Mouse (Mus musculus) MEL (cell line): ENCODE results near the gene Podnl1. TPM values are rescaled to one million over a fixed set of nuclear protein-coding genes. Genes with fewer than 3 reads are reported as not detected.

Experiments used
- DNase-seq: peaks from one replicate; pipeline ENCODE4 v3.0.0; 2011; ENCODE audit warnings: low read depth, low spot score
- H3K27ac ChIP-seq: 2 replicates; pipeline ENCODE4 v1.5.1; 2012; ENCODE audit warnings: low read depth, mild to moderate bottlenecking, control low read depth, low read length, moderate library complexity; ENCODE audit not compliant: control insufficient read depth
- H3K27me3 ChIP-seq, 2 experiments: fragments of 150-350 bp in 1 of 2; sonication (generic) in 1 of 2; 2 replicates each; pipeline ENCODE4 v1.6.1; 2012; ENCODE audit warnings: low read length in 2 of 2, mild to moderate bottlenecking in 2 of 2, improper control_type of control experiment in 1 of 2, moderate library complexity in 1 of 2; ENCODE audit not compliant: insufficient read depth in 2 of 2, control insufficient read depth in 1 of 2
- H3K36me3 ChIP-seq, 2 experiments: 2 replicates each; pipeline ENCODE4 v1.6.1; 2012 to 2014; ENCODE audit warnings: low read length in 2 of 2, improper control_type of control experiment in 1 of 2, inconsistent platforms in 1 of 2, mild to moderate bottlenecking in 1 of 2; ENCODE audit not compliant: insufficient read depth in 2 of 2, control insufficient read depth in 1 of 2
- H3K4me1 ChIP-seq, 2 experiments: fragments of 150-350 bp in 1 of 2; sonication (generic) in 1 of 2; 2 replicates each; pipeline ENCODE4 v1.6.1; 2012; ENCODE audit warnings: low read length in 2 of 2, improper control_type of control experiment in 1 of 2, mild to moderate bottlenecking in 1 of 2; ENCODE audit not compliant: insufficient read depth in 2 of 2, control insufficient read depth in 1 of 2
- H3K4me3 ChIP-seq, 2 experiments: fragments of 150-350 bp in 1 of 2; sonication (generic) in 1 of 2; 2 replicates each; pipeline ENCODE4 v1.5.1; 2012; ENCODE audit warnings: low read depth in 2 of 2, low read length in 2 of 2, mild to moderate bottlenecking in 2 of 2, moderate library complexity in 2 of 2, control low read depth in 1 of 2, improper control_type of control experiment in 1 of 2; ENCODE audit not compliant: control insufficient read depth in 1 of 2, insufficient read depth in 1 of 2
- H3K79me2 ChIP-seq: 2 replicates; pipeline ENCODE4 v1.6.1; 2012; ENCODE audit warnings: mild to moderate bottlenecking, low read length, moderate library complexity; ENCODE audit not compliant: control insufficient read depth, poor library complexity, insufficient read depth
- H3K9ac ChIP-seq: 2 replicates; pipeline ENCODE4 v1.6.1; 2012; ENCODE audit warnings: low read depth, mild to moderate bottlenecking, control low read depth, low read length, moderate library complexity; ENCODE audit not compliant: control insufficient read depth, poor library complexity, severe bottlenecking
- H3K9me3 ChIP-seq: fragments of 150-350 bp; sonication (generic); replicated peaks from 2 replicates; pipeline ENCODE4 v1.6.1; 2012; ENCODE audit warnings: mild to moderate bottlenecking, low read length, improper control_type of control experiment, moderate library complexity; ENCODE audit not compliant: insufficient read depth
- CTCF ChIP-seq, 3 experiments: IDR thresholded peaks in 2 of 3; conservative IDR thresholded peaks in 1 of 3; 2 replicates each; pipeline ENCODE4 v1.5.1; 2011 to 2012; ENCODE audit warnings: low read length in 3 of 3, low read depth in 2 of 3, mild to moderate bottlenecking in 2 of 3, improper control_type of control experiment in 1 of 3, inconsistent platforms in 1 of 3, mixed read lengths in 1 of 3, moderate library complexity in 1 of 3; ENCODE audit not compliant: control insufficient read depth in 1 of 3, insufficient read depth in 1 of 3, poor library complexity in 1 of 3, severe bottlenecking in 1 of 3
- ETS1 ChIP-seq: IDR thresholded peaks from 2 replicates; pipeline ENCODE4 v1.6.1; 2012; ENCODE audit warnings: low read depth, mild to moderate bottlenecking, inconsistent platforms, low read length, improper control_type of control experiment, moderate library complexity
- GABPA ChIP-seq: IDR thresholded peaks from 2 replicates; pipeline ENCODE4 v1.6.1; 2012; ENCODE audit warnings: low read depth, mild to moderate bottlenecking, inconsistent platforms, low read length, improper control_type of control experiment, moderate library complexity
- HCFC1 ChIP-seq: IDR thresholded peaks from 2 replicates; pipeline ENCODE4 v1.6.1; 2012; ENCODE audit warnings: low read depth, mild to moderate bottlenecking, inconsistent platforms, low read length, improper control_type of control experiment, moderate library complexity
- JUND ChIP-seq: IDR thresholded peaks from 2 replicates; pipeline ENCODE4 v1.6.1; 2011; ENCODE audit warnings: low read depth, mild to moderate bottlenecking, improper control_type of control experiment, low read length
- KAT2A ChIP-seq: conservative IDR thresholded peaks from 2 replicates; pipeline ENCODE4 v1.6.1; 2012; ENCODE audit warnings: low read depth, low read length, improper control_type of control experiment, inconsistent platforms
- MAX ChIP-seq: IDR thresholded peaks from 2 replicates; pipeline ENCODE4 v1.6.1; 2011; ENCODE audit warnings: low read length, improper control_type of control experiment
- MAZ ChIP-seq: IDR thresholded peaks from 2 replicates; pipeline ENCODE4 v1.6.1; 2012; ENCODE audit warnings: low read depth, mild to moderate bottlenecking, inconsistent platforms, low read length, improper control_type of control experiment
- NELFE ChIP-seq: IDR thresholded peaks from 2 replicates; pipeline ENCODE4 v1.6.1; 2011; ENCODE audit warnings: low read depth, low read length, improper control_type of control experiment
- POLR2A ChIP-seq, 2 experiments: IDR thresholded peaks; 2 replicates each; pipeline ENCODE4 v1.6.1; 2011 to 2012; ENCODE audit warnings: low read length in 2 of 2, mild to moderate bottlenecking in 2 of 2, control low read depth in 1 of 2, improper control_type of control experiment in 1 of 2, low read depth in 1 of 2, moderate library complexity in 1 of 2; ENCODE audit not compliant: control insufficient read depth in 1 of 2, insufficient read depth in 1 of 2, poor library complexity in 1 of 2
- RCOR1 ChIP-seq: IDR thresholded peaks from 2 replicates; pipeline ENCODE4 v1.6.1; 2012; ENCODE audit warnings: low read depth, mild to moderate bottlenecking, inconsistent platforms, low read length, improper control_type of control experiment
- SIN3A ChIP-seq: IDR thresholded peaks from 2 replicates; pipeline ENCODE4 v1.6.1; 2012; ENCODE audit warnings: low read length, improper control_type of control experiment, inconsistent platforms
- TBP ChIP-seq: IDR thresholded peaks from 2 replicates; pipeline ENCODE4 v1.8.0; 2011; ENCODE audit warnings: low read depth, low read length, improper control_type of control experiment
- TCF12 ChIP-seq: IDR thresholded peaks from 2 replicates; pipeline ENCODE4 v1.6.1; 2014; ENCODE audit warnings: low read depth, mild to moderate bottlenecking, inconsistent platforms, low read length, improper control_type of control experiment, moderate library complexity
- UBTF ChIP-seq: IDR thresholded peaks from 2 replicates; pipeline ENCODE4 v1.6.1; 2012; ENCODE audit warnings: low read depth, mild to moderate bottlenecking, inconsistent platforms, low read length, improper control_type of control experiment, moderate library complexity, borderline replicate concordance; ENCODE audit not compliant: insufficient read depth
- USF2 ChIP-seq, 2 experiments: IDR thresholded peaks; 2 replicates each; pipeline ENCODE4 v1.6.1; 2011 to 2012; ENCODE audit warnings: improper control_type of control experiment in 2 of 2, low read length in 2 of 2, borderline replicate concordance in 1 of 2, inconsistent platforms in 1 of 2, low read depth in 1 of 2, mild to moderate bottlenecking in 1 of 2; ENCODE audit not compliant: insufficient read depth in 1 of 2
- ZC3H11A ChIP-seq: IDR thresholded peaks from 2 replicates; pipeline ENCODE4 v1.6.1; 2012; ENCODE audit warnings: low read depth, mild to moderate bottlenecking, inconsistent platforms, low read length, improper control_type of control experiment
- ZMIZ1 ChIP-seq: IDR thresholded peaks from 2 replicates; pipeline ENCODE4 v1.6.1; 2012; ENCODE audit warnings: low read depth, mild to moderate bottlenecking, inconsistent platforms, low read length, improper control_type of control experiment, moderate library complexity
- ZNF384 ChIP-seq: IDR thresholded peaks from 2 replicates; pipeline ENCODE4 v1.6.1; 2012; ENCODE audit warnings: low read depth, mild to moderate bottlenecking, inconsistent platforms, low read length, improper control_type of control experiment
- polyA plus RNA-seq, 2 experiments: library from polyadenylated mRNA; stranded (reverse) in 1 of 2; unstranded in 1 of 2; fragments of >175 nt in 1 of 2; fragments of >200 nt in 1 of 2; gene quantifications; 2 replicates each; pipeline versions ENCODE4 v1.2.1 to v1.2.4; 2012; ENCODE audit warnings: low replicate concordance in 2 of 2, low read depth in 1 of 2; ENCODE audit not compliant: insufficient read length in 2 of 2, insufficient read depth in 1 of 2, missing spikeins in 1 of 2
- total RNA-seq: library from RNA; depleted of rRNA; stranded (reverse); fragments of 300-350 nt; gene quantifications from 2 replicates; pipeline ENCODE4 v1.2.3, GENCODE M21; 2012

Gene Podnl1
- total and polyA plus RNA-seq, 3 experiments, result 0.04 to 0.08 TPM; not detected in 1

DNA sequence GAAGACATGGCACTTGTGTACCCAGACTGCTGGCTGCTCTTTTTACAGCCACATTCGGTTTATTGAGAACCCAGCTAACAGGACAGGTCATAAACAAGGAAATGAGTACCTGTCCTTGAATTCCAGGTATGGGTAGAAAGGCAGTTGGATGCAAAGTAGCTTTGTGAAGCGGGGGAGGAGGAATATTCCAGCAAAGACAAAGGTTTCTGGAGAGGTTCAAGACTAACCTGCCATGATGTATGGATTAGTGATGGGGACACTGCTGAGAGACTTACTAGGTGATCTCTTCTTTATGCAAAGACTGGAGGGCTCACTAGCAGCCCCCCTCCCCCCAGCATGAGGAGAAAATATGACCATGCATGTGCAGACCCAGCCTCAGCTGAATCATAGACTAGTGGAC lies 20.1 kb upstream of the Podnl1 start:
- no peak overlapping the region for H3K27ac ChIP-seq
- H3K9me3 ChIP-seq, result no peaks in the 10 kb centered on the region
- H3K4me1 ChIP-seq, result peaks cover 2 to 13% of the 10 kb centered on the region in 2 experiments; a peak in 3 of 4 replicates
- no peak overlapping the region for H3K4me3 ChIP-seq
- DNase-seq, result no peak
- no peak overlapping the region for H3K9ac ChIP-seq
- peaks cover 9% of the 10 kb centered on the region for H3K79me2 ChIP-seq
- H3K36me3 ChIP-seq, result peaks cover 0 to 9% of the 10 kb centered on the region in 2 experiments; a peak in 2 of 4 replicates
- no peak for TF ChIP-seq MAZ
- no peak for TF ChIP-seq TBP
- TF ChIP-seq USF2 (IDR thresholded peaks at IDR 0.05; ENCODE audit: borderline replicate concordance in 1 of 2, insufficient read depth in 1 of 2, low read depth in 1 of 2, low read length in 2 of 2), result no peak
- TF ChIP-seq RCOR1, result no peak
- TF ChIP-seq HCFC1, result no peak
- TF ChIP-seq NELFE, result no peak
- TF ChIP-seq UBTF, result no peak
- no peak for TF ChIP-seq ZC3H11A
- no peak for TF ChIP-seq ZNF384
- TF ChIP-seq MAX, result no peak
- TF ChIP-seq ETS1, result no peak
- TF ChIP-seq ZMIZ1, result no peak
- no peak for TF ChIP-seq POLR2A (IDR thresholded peaks at IDR 0.05; ENCODE audit: control insufficient read depth in 1 of 2, insufficient read depth in 1 of 2, low read depth in 1 of 2, low read length in 2 of 2, poor library complexity in 1 of 2)
- TF ChIP-seq CTCF (IDR thresholded peaks at IDR 0.05 in 2 of 3, conservative IDR thresholded peaks at IDR 0.05 in 1 of 3; ENCODE audit: control insufficient read depth in 1 of 3, insufficient read depth in 1 of 3, low read depth in 2 of 3, low read length in 3 of 3, poor library complexity in 1 of 3, severe bottlenecking in 1 of 3), result no peak
- no peak for TF ChIP-seq KAT2A
- no peak for TF ChIP-seq TCF12
- TF ChIP-seq GABPA, result no peak
- no peak for TF ChIP-seq SIN3A
- H3K27me3 ChIP-seq, result no peaks in the 10 kb centered on the region; a peak in 2 of 4 replicates

GRCm38 (mm10) chr8:84106216-84107040 lies 19.4 kb upstream of the Podnl1 start:
- no peaks in the 10 kb centered on the region for H3K9me3 ChIP-seq
- H3K27ac ChIP-seq, result no peak overlapping the region
- peaks cover 2 to 13% of the 10 kb centered on the region in 2 experiments; a peak in 3 of 4 replicates for H3K4me1 ChIP-seq
- no peak overlapping the region for H3K4me3 ChIP-seq
- H3K36me3 ChIP-seq, result peaks cover 0 to 9% of the 10 kb centered on the region in 2 experiments; a peak in 2 of 4 replicates
- TF ChIP-seq JUND, result no peak
- no peak for TF ChIP-seq ZC3H11A
- H3K27me3 ChIP-seq, result no peaks in the 10 kb centered on the region; a peak in 2 of 4 replicates
- no peak for DNase-seq
- no peak overlapping the region for H3K9ac ChIP-seq
- peaks cover 9% of the 10 kb centered on the region for H3K79me2 ChIP-seq
